Mouse (Mus musculus) neural tube, embryonic 11.5 days (tissue): ENCODE results near the gene Tes3-ps. TPM values are rescaled to one million over a fixed set of nuclear protein-coding genes. Genes with fewer than 3 reads are reported as not detected.
A peak's percentile ranks its signal among the peaks of the same experiment; 100 is the strongest.

Experiments used
- ATAC-seq: fragments of 200-750 bp; cut with Nextera tagmentation; 2 replicates; pipeline ENCODE4 v1.8.0; 2017; ENCODE audit warnings: moderate number of reproducible peaks, mild to moderate bottlenecking, moderate TSS enrichment, moderate library complexity; ENCODE audit not compliant: insufficient read depth, low FRiP score, low TSS enrichment
- DNase-seq: peaks from one replicate; pipeline ENCODE4 v3.0.0-alpha.2; 2015; ENCODE audit warnings: low spot score
- H3K27ac ChIP-seq: fragments of 300-500 bp; sonication (generic); 2 replicates; pipeline ENCODE4 v1.5.1; 2014; ENCODE audit warnings: low read depth, mild to moderate bottlenecking, low read length
- H3K27me3 ChIP-seq: fragments of 300-500 bp; sonication (generic); 2 replicates; pipeline ENCODE4 v1.6.1; 2014; ENCODE audit warnings: mild to moderate bottlenecking, low read length, mixed read lengths; ENCODE audit not compliant: control insufficient read depth, insufficient read depth
- H3K36me3 ChIP-seq: fragments of 300-500 bp; sonication (generic); 2 replicates; pipeline ENCODE4 v1.6.1; 2014; ENCODE audit warnings: mild to moderate bottlenecking, low read length, moderate library complexity, mixed read lengths; ENCODE audit not compliant: control insufficient read depth, insufficient read depth
- H3K4me1 ChIP-seq: fragments of 300-500 bp; sonication (generic); 2 replicates; pipeline ENCODE4 v1.6.1; 2014; ENCODE audit warnings: low read length, mixed read lengths; ENCODE audit not compliant: control insufficient read depth, insufficient read depth
- H3K4me2 ChIP-seq: fragments of 300-500 bp; sonication (generic); 2 replicates; pipeline ENCODE4 v1.6.1; 2014; ENCODE audit warnings: low read depth, mild to moderate bottlenecking, moderate library complexity
- H3K4me3 ChIP-seq: fragments of 300-500 bp; sonication (generic); 2 replicates; pipeline ENCODE4 v1.5.1; 2014; ENCODE audit warnings: low read depth, low read length
- H3K9ac ChIP-seq: fragments of 300-500 bp; sonication (generic); 2 replicates; pipeline ENCODE4 v1.6.1; 2014; ENCODE audit warnings: mild to moderate bottlenecking, low read length
- H3K9me3 ChIP-seq: fragments of 300-500 bp; sonication (generic); 2 replicates; pipeline ENCODE4 v1.6.1; 2016; ENCODE audit warnings: low read length; ENCODE audit not compliant: control insufficient read depth
- WGBS: fragments of 180-500 bp; shearing (Covaris S2); extraction: QIAGEN DNeasy Blood & Tissue Kit; methylation state at CpG from one replicate; pipeline ENCODE4 v1.1.7; 2014; 5-methylcytosine and 5-hydroxymethylcytosine counted together
- polyA plus RNA-seq: library from polyadenylated mRNA; unstranded; fragments of >200 nt; fragmentation: Nextera tagmentation; extraction: Ambion mirVana; gene quantifications from 2 replicates; pipeline ENCODE4 v1.2.1, GENCODE M21; 2014

The Tes3-ps gene
- 0.61 and 0.87 TPM in 2 replicates for polyA plus RNA-seq

GRCm38 (mm10) chr13:49492376-49493368, at the start of gene Tes3-ps:
Gene Tes3-ps (plus strand): TSS chr13:49493318.
- no peaks in the 10 kb centered on the region for H3K27me3 ChIP-seq
- no peaks in the 10 kb centered on the region for H3K4me1 ChIP-seq
- 78% methylated on average over 6 of the region's 6 CpGs for WGBS
- DNase-seq (no peak), ATAC-seq (no peak)
- H3K4me3 ChIP-seq = no peak within 1 kb of the TSS
- no peaks in the 10 kb centered on the region for H3K36me3 ChIP-seq
- no peak within 1 kb of the TSS for H3K9ac ChIP-seq
- H3K4me2 ChIP-seq = no peak within 1 kb of the TSS
- no peak within 1 kb of the TSS for H3K27ac ChIP-seq
- no peaks in the 10 kb centered on the region for H3K9me3 ChIP-seq

GRCm38 (mm10) chr13:49444451-49444850, 48.7 kb upstream of the Tes3-ps start:
- WGBS = 94% methylated on average over 6 of the region's 6 CpGs
- no peak for DNase-seq
- Histone ChIP-seq H3K27ac (no peak overlapping the region), H3K4me2 (no peak overlapping the region), H3K9ac (no peak overlapping the region), H3K36me3 (peaks cover 8% of the 10 kb centered on the region; the same call in 1 of the 2 replicates), H3K4me3 (no peak overlapping the region), H3K9me3 (no peaks in the 10 kb centered on the region), H3K27me3 (no peaks in the 10 kb centered on the region), H3K4me1 (no peaks in the 10 kb centered on the region)
- no peak for ATAC-seq

GRCm38 (mm10) chr13:49449318-49449749, 43.8 kb upstream of the Tes3-ps start:
- H3K27me3 ChIP-seq = no peaks in the 10 kb centered on the region
- DNase-seq (peak; percentile 81), ATAC-seq (0 out of 2 replicates have a peak, but pooled peaks have one; percentile 60)
- H3K36me3 ChIP-seq = peaks cover 3% of the 10 kb centered on the region; the same call in 1 of the 2 replicates
- H3K9me3 ChIP-seq = no peaks in the 10 kb centered on the region
- H3K4me1 ChIP-seq = no peaks in the 10 kb centered on the region
- H3K4me3 ChIP-seq = no peak overlapping the region
- WGBS = 60% methylated on average over 5 of the region's 5 CpGs
- no peak overlapping the region for H3K4me2 ChIP-seq
- no peak overlapping the region for H3K27ac ChIP-seq
- no peak overlapping the region for H3K9ac ChIP-seq

- no peak overlapping the region for H3K4me2 ChIP-seq
- 92% methylated on average over 4 of the region's 4 CpGs for WGBS
- DNase-seq = no peak
- peaks cover 2% of the 10 kb centered on the region for H3K36me3 ChIP-seq
- no peak overlapping the region for H3K9ac ChIP-seq
- H3K27ac ChIP-seq = no peak overlapping the region
- no peaks in the 10 kb centered on the region for H3K9me3 ChIP-seq
- H3K27me3 ChIP-seq = no peaks in the 10 kb centered on the region
- no peak overlapping the region for H3K4me3 ChIP-seq
- no peak for ATAC-seq
- no peaks in the 10 kb centered on the region for H3K4me1 ChIP-seq
These were observed 32.8 kb upstream of the Tes3-ps start for GRCm38 (mm10) chr13:49460276-49460675.

- no peak overlapping the region for H3K9ac ChIP-seq
- WGBS = 86% methylated on average over 5 of the region's 5 CpGs
- no peak for DNase-seq
- H3K4me1 ChIP-seq = no peaks in the 10 kb centered on the region
- ATAC-seq = no peak
- H3K27ac ChIP-seq = no peak overlapping the region
- no peak overlapping the region for H3K4me3 ChIP-seq
- H3K36me3 ChIP-seq = peaks cover 2% of the 10 kb centered on the region
- H3K4me2 ChIP-seq = no peak overlapping the region
- H3K9me3 ChIP-seq = no peaks in the 10 kb centered on the region
- no peaks in the 10 kb centered on the region for H3K27me3 ChIP-seq
These were observed 32.3 kb upstream of the Tes3-ps start for GRCm38 (mm10) chr13:49460692-49461414.

GRCm38 (mm10) chr13:49461458-49462132, 31.5 kb upstream of the Tes3-ps start:
- no peaks in the 10 kb centered on the region for H3K4me1 ChIP-seq
- peaks cover 2% of the 10 kb centered on the region for H3K36me3 ChIP-seq
- no peak overlapping the region for H3K4me3 ChIP-seq
- H3K27me3 ChIP-seq = no peaks in the 10 kb centered on the region
- H3K9me3 ChIP-seq = no peaks in the 10 kb centered on the region
- no peak overlapping the region for H3K27ac ChIP-seq
- WGBS = 84% methylated on average over 15 of the region's 15 CpGs
- H3K9ac ChIP-seq = no peak overlapping the region
- DNase-seq (no peak), ATAC-seq (no peak)
- no peak overlapping the region for H3K4me2 ChIP-seq

GRCm38 (mm10) chr13:49462921-49463320, 30.2 kb upstream of the Tes3-ps start:
- H3K27me3 ChIP-seq = no peaks in the 10 kb centered on the region

GRCm38 (mm10) chr13:49465875-49466274, 27.2 kb upstream of the Tes3-ps start:
- Histone ChIP-seq H3K9me3 (no peaks in the 10 kb centered on the region), H3K4me1 (no peaks in the 10 kb centered on the region)

More at GRCm38 (mm10) chr13:49462921-49463320, 30.2 kb upstream of the Tes3-ps start:
- no peak overlapping the region for H3K9ac ChIP-seq
- H3K4me2 ChIP-seq = no peak overlapping the region
- H3K36me3 ChIP-seq = peaks cover 2% of the 10 kb centered on the region
- DNase-seq (no peak), ATAC-seq (no peak)
- H3K9me3 ChIP-seq = no peaks in the 10 kb centered on the region
- no peaks in the 10 kb centered on the region for H3K4me1 ChIP-seq
- 94% methylated on average over 2 of the region's 2 CpGs for WGBS
- H3K27ac ChIP-seq = no peak overlapping the region
- no peak overlapping the region for H3K4me3 ChIP-seq

More at GRCm38 (mm10) chr13:49465875-49466274, 27.2 kb upstream of the Tes3-ps start:
- Histone ChIP-seq H3K27me3 (no peaks in the 10 kb centered on the region), H3K27ac (no peak overlapping the region), H3K4me2 (no peak overlapping the region), H3K4me3 (no peak overlapping the region), H3K36me3 (peaks cover 2% of the 10 kb centered on the region), H3K9ac (no peak overlapping the region)
- DNase-seq (no peak), ATAC-seq (no peak)
- WGBS = 97% methylated on average over 4 of the region's 4 CpGs
